Mouse (Mus musculus) liver, embryonic 18 days (tissue): ENCODE measurements around the gene Nkx1-2. TPM values are rescaled to one million over a fixed set of nuclear protein-coding genes. Genes with fewer than 3 reads are reported as not detected.

Source experiments
- polyA plus RNA-seq: library from polyadenylated mRNA; depleted of rRNA; stranded (reverse); fragments of >200 nt; gene quantifications from 2 replicates; pipeline ENCODE4 v1.2.3, GENCODE M21; 2012; rRNA removed

The Nkx1-2 gene
- polyA plus RNA-seq, result not detected in 2 replicates

GRCm38 (mm10) chr7:132599071-132599975 lies at the start of gene Nkx1-2:
Gene Nkx1-2, minus strand, starts transcription at chr7:132599637.

GRCm38 (mm10) chr7:132610468-132611318 lies 11.3 kb upstream of the Nkx1-2 start, which contains the start of gene Lhpp:
Gene Lhpp, plus strand, starts transcription at chr7:132610638.

GRCm38 (mm10) chr7:132576116-132576650 lies 23.3 kb downstream of the Nkx1-2 start, which contains the start of gene Oat:
Gene Oat, minus strand, starts transcription at chr7:132576398.

Other genes with a start within 250 kb of the Nkx1-2 start
- 27.2 and 27.7 TPM in 2 replicates for gene Oat, start 23.2 kb downstream of the Nkx1-2 start, polyA plus RNA-seq
- gene Lhpp, start 11.0 kb upstream of the Nkx1-2 start, polyA plus RNA-seq, result 12.0 and 15.8 TPM in 2 replicates
- gene Fam53b, start 214.2 kb upstream of the Nkx1-2 start, polyA plus RNA-seq, result 9.6 and 11.0 TPM in 2 replicates